Mouse (Mus musculus): ENCODE measurements at regions not wholly inside any gene's neighbourhood (a gene's known extent, or its start where the extent isn't known, plus 50 kb on each side); places are given as distances from the start of the nearest gene placed in this dataset.

GRCm38 (mm10) chr11:20898558-20898957, 67.7 kb upstream of the Lgalsl start:
- peaks cover under 1% of the 10 kb centered on the region for H3K4me1 ChIP-seq (ENCODE audit: control insufficient read depth, insufficient read depth, low read length)
- no peaks in the 10 kb centered on the region for H3K36me3 ChIP-seq (ENCODE audit: control insufficient read depth, insufficient read depth, low read length)
- no peak overlapping the region for H3K4me3 ChIP-seq (ENCODE audit: control insufficient read depth, low read depth, low read length)
- no peak overlapping the region for H3K27ac ChIP-seq (ENCODE audit: control insufficient read depth, insufficient read depth, low read depth, low read length)
- H3K27me3 ChIP-seq (ENCODE audit: control insufficient read depth, insufficient read depth, low read length): no peaks in the 10 kb centered on the region
- TF ChIP-seq CTCF (IDR thresholded peaks at IDR 0.05; ENCODE audit: control insufficient read depth, insufficient read depth, insufficient replicate concordance, low read depth, low read length) (no peak), POLR2A (IDR thresholded peaks at IDR 0.05; ENCODE audit: control insufficient read depth, low read depth, low read length) (no peak)

GRCm38 (mm10) chr11:20899766-20900165, 68.9 kb upstream of the Lgalsl start:
- no peaks in the 10 kb centered on the region for H3K36me3 ChIP-seq (ENCODE audit: control insufficient read depth, insufficient read depth, low read length)
- H3K4me1 ChIP-seq (ENCODE audit: control insufficient read depth, insufficient read depth, low read length): peaks cover 2% of the 10 kb centered on the region
- no peaks in the 10 kb centered on the region for H3K27me3 ChIP-seq (ENCODE audit: control insufficient read depth, insufficient read depth, low read length)
- no peak overlapping the region for H3K4me3 ChIP-seq (ENCODE audit: control insufficient read depth, low read depth, low read length)
- no peak overlapping the region for H3K27ac ChIP-seq (ENCODE audit: control insufficient read depth, insufficient read depth, low read depth, low read length)
- no peak for TF ChIP-seq CTCF (IDR thresholded peaks at IDR 0.05; ENCODE audit: control insufficient read depth, insufficient read depth, insufficient replicate concordance, low read depth, low read length)
- TF ChIP-seq POLR2A (IDR thresholded peaks at IDR 0.05; ENCODE audit: control insufficient read depth, low read depth, low read length): no peak

- Histone ChIP-seq H3K27ac (ENCODE audit: control insufficient read depth, insufficient read depth, low read depth, low read length) (no peak overlapping the region), H3K27me3 (ENCODE audit: control insufficient read depth, insufficient read depth, low read length) (no peaks in the 10 kb centered on the region), H3K4me3 (ENCODE audit: control insufficient read depth, low read depth, low read length) (no peak overlapping the region), H3K36me3 (ENCODE audit: control insufficient read depth, insufficient read depth, low read length) (no peaks in the 10 kb centered on the region), H3K4me1 (ENCODE audit: control insufficient read depth, insufficient read depth, low read length) (peaks cover 2% of the 10 kb centered on the region)
- TF ChIP-seq CTCF (IDR thresholded peaks at IDR 0.05; ENCODE audit: control insufficient read depth, insufficient read depth, insufficient replicate concordance, low read depth, low read length): no peak
- TF ChIP-seq POLR2A (IDR thresholded peaks at IDR 0.05; ENCODE audit: control insufficient read depth, low read depth, low read length): no peak
Observed at GRCm38 (mm10) chr11:20902001-20902400, 71.1 kb upstream of the Lgalsl start.

GRCm38 (mm10) chr11:20902910-20903309, 72.1 kb upstream of the Lgalsl start:
- TF ChIP-seq CTCF (IDR thresholded peaks at IDR 0.05; ENCODE audit: control insufficient read depth, insufficient read depth, insufficient replicate concordance, low read depth, low read length) (no peak), POLR2A (IDR thresholded peaks at IDR 0.05; ENCODE audit: control insufficient read depth, low read depth, low read length) (no peak)
- no peak overlapping the region for H3K4me3 ChIP-seq (ENCODE audit: control insufficient read depth, low read depth, low read length)
- no peaks in the 10 kb centered on the region for H3K36me3 ChIP-seq (ENCODE audit: control insufficient read depth, insufficient read depth, low read length)
- peaks cover 2% of the 10 kb centered on the region for H3K4me1 ChIP-seq (ENCODE audit: control insufficient read depth, insufficient read depth, low read length)
- no peak overlapping the region for H3K27ac ChIP-seq (ENCODE audit: control insufficient read depth, insufficient read depth, low read depth, low read length)
- H3K27me3 ChIP-seq (ENCODE audit: control insufficient read depth, insufficient read depth, low read length): no peaks in the 10 kb centered on the region

GRCm38 (mm10) chr11:20907996-20908395, 77.1 kb upstream of the Lgalsl start:
- H3K27me3 ChIP-seq (ENCODE audit: control insufficient read depth, insufficient read depth, low read length): no peaks in the 10 kb centered on the region
- TF ChIP-seq POLR2A (IDR thresholded peaks at IDR 0.05; ENCODE audit: control insufficient read depth, low read depth, low read length) (no peak), CTCF (IDR thresholded peaks at IDR 0.05; ENCODE audit: control insufficient read depth, insufficient read depth, insufficient replicate concordance, low read depth, low read length) (no peak)
- H3K4me1 ChIP-seq (ENCODE audit: control insufficient read depth, insufficient read depth, low read length): peaks cover 2% of the 10 kb centered on the region
- H3K27ac ChIP-seq (ENCODE audit: control insufficient read depth, insufficient read depth, low read depth, low read length): no peak overlapping the region
- no peaks in the 10 kb centered on the region for H3K36me3 ChIP-seq (ENCODE audit: control insufficient read depth, insufficient read depth, low read length)
- no peak overlapping the region for H3K4me3 ChIP-seq (ENCODE audit: control insufficient read depth, low read depth, low read length)

GRCm38 (mm10) chr11:20908471-20908870, 77.6 kb upstream of the Lgalsl start:
- Histone ChIP-seq H3K27ac (ENCODE audit: control insufficient read depth, insufficient read depth, low read depth, low read length) (no peak overlapping the region), H3K36me3 (ENCODE audit: control insufficient read depth, insufficient read depth, low read length) (no peaks in the 10 kb centered on the region), H3K4me3 (ENCODE audit: control insufficient read depth, low read depth, low read length) (no peak overlapping the region), H3K27me3 (ENCODE audit: control insufficient read depth, insufficient read depth, low read length) (no peaks in the 10 kb centered on the region), H3K4me1 (ENCODE audit: control insufficient read depth, insufficient read depth, low read length) (peaks cover 2% of the 10 kb centered on the region)
- TF ChIP-seq CTCF (IDR thresholded peaks at IDR 0.05; ENCODE audit: control insufficient read depth, insufficient read depth, insufficient replicate concordance, low read depth, low read length) (no peak), POLR2A (IDR thresholded peaks at IDR 0.05; ENCODE audit: control insufficient read depth, low read depth, low read length) (no peak)

GRCm38 (mm10) chr11:20913042-20913441, 82.2 kb upstream of the Lgalsl start:
- Histone ChIP-seq H3K4me3 (ENCODE audit: control insufficient read depth, low read depth, low read length) (no peak overlapping the region), H3K27ac (ENCODE audit: control insufficient read depth, insufficient read depth, low read depth, low read length) (no peak overlapping the region), H3K4me1 (ENCODE audit: control insufficient read depth, insufficient read depth, low read length) (no peaks in the 10 kb centered on the region; the same call in 1 of the 2 replicates), H3K27me3 (ENCODE audit: control insufficient read depth, insufficient read depth, low read length) (no peaks in the 10 kb centered on the region), H3K36me3 (ENCODE audit: control insufficient read depth, insufficient read depth, low read length) (no peaks in the 10 kb centered on the region)
- TF ChIP-seq CTCF (IDR thresholded peaks at IDR 0.05; ENCODE audit: control insufficient read depth, insufficient read depth, insufficient replicate concordance, low read depth, low read length): no peak
- no peak for TF ChIP-seq POLR2A (IDR thresholded peaks at IDR 0.05; ENCODE audit: control insufficient read depth, low read depth, low read length)

Measured in testis, adult 2 months (tissue).